Mouse (Mus musculus): ENCODE results near the gene Ncf4. TPM values are rescaled to one million over a fixed set of nuclear protein-coding genes. Genes with fewer than 3 reads are reported as not detected.

Ncf4 gene
- 4.7 and 8.2 TPM in 2 replicates for polyA plus RNA-seq (2014; fragmentation: Nextera tagmentation; extraction: Ambion mirVana)

DNA sequence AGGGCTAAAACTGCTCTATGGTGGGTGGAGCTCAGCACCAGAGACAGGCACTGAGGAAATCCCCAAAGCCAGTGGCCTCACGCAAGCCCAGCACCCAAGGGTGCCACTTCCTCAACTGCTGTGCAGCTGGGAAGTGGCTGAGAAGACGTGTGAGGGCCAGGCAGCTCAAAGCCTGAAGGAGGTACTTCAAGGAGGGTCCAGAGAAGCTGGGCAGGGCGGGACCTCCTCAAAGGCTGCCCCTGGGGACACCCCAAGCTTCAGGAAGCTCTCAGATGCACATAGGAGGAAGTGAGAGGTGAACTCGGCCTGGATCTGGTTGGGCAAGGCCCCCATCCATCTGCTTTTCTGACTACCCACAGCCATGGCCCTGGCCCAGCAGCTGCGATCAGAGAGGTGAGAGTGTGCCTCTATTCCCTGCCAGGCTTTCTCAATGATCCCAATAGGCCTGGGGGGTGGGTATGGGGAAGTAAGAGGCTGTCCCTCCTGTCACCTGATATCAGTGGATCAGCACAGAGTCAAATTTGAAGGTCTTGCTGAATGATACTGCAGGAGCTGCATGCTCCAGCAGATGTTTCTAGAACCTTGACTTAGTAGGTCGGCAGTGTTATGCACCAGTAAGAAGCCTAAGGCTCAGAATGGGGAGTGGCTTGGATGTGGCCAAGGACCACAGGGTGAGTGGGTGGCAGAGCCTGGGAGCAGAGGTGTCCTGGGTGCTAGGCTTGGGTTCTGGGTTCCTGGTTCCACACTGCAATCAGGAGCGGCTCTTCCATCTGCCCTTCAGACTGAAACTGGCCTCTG is at the start of gene Ncf4:
TSS of gene Ncf4 (plus strand) at position 107 of the 798 bp plus-strand sequence.
- Histone ChIP-seq H3K4me1 (replicated peaks; ENCODE audit: control insufficient read depth, insufficient read depth, low read length) (no peaks in the 10 kb centered on the region), H3K27ac (ENCODE audit: low read depth, low read length) (no peak within 1 kb of the TSS), H3K27me3 (ENCODE audit: control insufficient read depth, insufficient read depth, low read length) (no peaks in the 10 kb centered on the region), H3K36me3 (ENCODE audit: control insufficient read depth, insufficient read depth, low read length) (no peaks in the 10 kb centered on the region), H3K4me2 (ENCODE audit: low read depth, low read length, severe bottlenecking) (no peak within 1 kb of the TSS), H3K9ac (ENCODE audit: low read length) (no peak within 1 kb of the TSS), H3K9me3 (ENCODE audit: control insufficient read depth, low read length) (no peaks in the 10 kb centered on the region), H3K4me3 (ENCODE audit: low read depth, low read length) (no peak within 1 kb of the TSS)
- WGBS: 73% methylated on average over 7 of the region's 7 CpGs
- ATAC-seq (replicated peaks; ENCODE audit: low FRiP score): no peak
- DNase-seq (ENCODE audit: low spot score): no peak

DNA sequence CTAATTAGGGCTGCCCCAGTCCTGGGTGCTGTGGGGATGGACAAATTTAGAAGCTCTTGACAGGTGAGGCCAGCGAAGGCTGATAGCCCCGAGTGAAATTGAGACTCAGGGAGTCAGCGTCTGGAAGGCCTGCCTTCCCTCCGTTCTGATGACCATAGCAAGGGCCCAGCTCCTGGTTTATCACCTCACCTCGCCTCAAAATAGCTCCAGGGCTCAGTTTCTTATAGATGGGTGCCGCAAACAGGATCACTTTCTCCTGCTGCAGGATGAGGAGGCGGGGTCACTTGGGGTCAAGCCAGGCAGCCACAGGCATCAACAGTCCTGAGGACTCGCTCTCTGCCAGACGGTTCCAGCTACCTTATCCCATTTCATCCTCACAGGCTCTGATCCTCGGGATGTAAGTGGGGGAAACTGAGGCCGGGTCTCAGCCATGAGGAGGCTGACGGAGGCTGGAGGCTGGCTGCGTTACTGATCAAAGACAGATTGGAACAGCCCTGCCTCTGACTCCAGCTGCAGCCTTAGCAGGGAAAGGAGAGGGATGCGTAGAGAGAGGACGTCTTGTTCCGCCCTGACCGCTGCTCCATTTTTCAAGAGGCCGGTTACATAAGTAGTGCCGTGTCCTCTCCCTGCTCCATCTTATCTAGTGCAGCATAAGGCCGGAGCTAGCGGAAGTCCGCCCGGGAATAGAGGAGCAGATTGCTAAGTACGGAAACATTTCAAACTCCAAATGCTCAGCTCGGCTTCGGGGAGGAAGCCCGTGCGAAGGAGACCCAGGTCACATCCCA is 49.3 kb upstream of the Ncf4 start:
- H3K9ac ChIP-seq (ENCODE audit: low read length): no peak overlapping the region
- DNase-seq (ENCODE audit: low spot score) (no peak), ATAC-seq (replicated peaks; ENCODE audit: low FRiP score) (no peak)
- no peak overlapping the region for H3K4me2 ChIP-seq (ENCODE audit: low read depth, low read length, severe bottlenecking)
- no peaks in the 10 kb centered on the region for H3K36me3 ChIP-seq (ENCODE audit: control insufficient read depth, insufficient read depth, low read length)
- no peaks in the 10 kb centered on the region for H3K4me1 ChIP-seq (replicated peaks; ENCODE audit: control insufficient read depth, insufficient read depth, low read length)
- no peak overlapping the region for H3K4me3 ChIP-seq (ENCODE audit: low read depth, low read length)
- H3K9me3 ChIP-seq (ENCODE audit: control insufficient read depth, low read length): no peaks in the 10 kb centered on the region
- H3K27ac ChIP-seq (ENCODE audit: low read depth, low read length): no peak overlapping the region
- no peaks in the 10 kb centered on the region for H3K27me3 ChIP-seq (ENCODE audit: control insufficient read depth, insufficient read depth, low read length)
- 78% methylated on average over 28 of the region's 28 CpGs for WGBS

GRCm38 (mm10) chr15:78204053-78204847 is 40.4 kb upstream of the Ncf4 start:
- H3K9ac ChIP-seq (ENCODE audit: low read length): peak overlapping the region; percentile 23; the same call in 1 of the 2 replicates
- peak; percentile 55; the same call in 1 of the 2 replicates for ATAC-seq (replicated peaks; ENCODE audit: low FRiP score)
- H3K36me3 ChIP-seq (ENCODE audit: control insufficient read depth, insufficient read depth, low read length): no peaks in the 10 kb centered on the region
- H3K9me3 ChIP-seq (ENCODE audit: control insufficient read depth, low read length): no peaks in the 10 kb centered on the region
- H3K4me1 ChIP-seq (replicated peaks; ENCODE audit: control insufficient read depth, insufficient read depth, low read length): peaks cover 6% of the 10 kb centered on the region
- peak overlapping the region; percentile 24 for H3K4me3 ChIP-seq (ENCODE audit: low read depth, low read length)
- H3K4me2 ChIP-seq (ENCODE audit: low read depth, low read length, severe bottlenecking): peak overlapping the region; percentile 69
- DNase-seq (ENCODE audit: low spot score): peak; percentile 75
- no peak overlapping the region for H3K27ac ChIP-seq (ENCODE audit: low read depth, low read length)
- 1% methylated on average over 41 of the region's 41 CpGs for WGBS
- peaks cover 27% of the 10 kb centered on the region for H3K27me3 ChIP-seq (ENCODE audit: control insufficient read depth, insufficient read depth, low read length)

DNA sequence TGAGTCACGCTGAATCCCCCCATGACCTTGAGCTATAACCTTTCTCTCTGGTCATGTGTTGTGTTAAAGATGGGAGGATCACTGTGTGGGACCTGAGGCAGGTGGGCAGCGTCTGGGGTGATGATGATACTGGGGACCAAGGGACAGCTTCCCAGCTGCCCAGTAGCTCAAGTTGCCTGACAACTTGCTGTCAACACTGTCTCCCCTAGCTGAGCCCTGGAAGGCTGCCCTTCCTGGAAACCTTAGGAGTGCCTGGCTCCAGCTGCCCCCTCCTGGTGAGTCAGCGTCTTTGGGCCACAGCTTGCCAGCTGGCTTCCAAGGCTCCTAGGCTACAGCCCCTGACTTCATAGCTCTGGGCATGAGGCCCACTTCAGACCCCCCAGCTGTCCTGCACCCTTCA is 39.4 kb upstream of the Ncf4 start:
- no peak overlapping the region for H3K4me3 ChIP-seq (ENCODE audit: low read depth, low read length)
- DNase-seq (ENCODE audit: low spot score): peak; percentile 59
- no peak for ATAC-seq (replicated peaks; ENCODE audit: low FRiP score)
- H3K4me1 ChIP-seq (replicated peaks; ENCODE audit: control insufficient read depth, insufficient read depth, low read length): peaks cover 6% of the 10 kb centered on the region
- WGBS: 44% methylated on average over 3 of the region's 3 CpGs
- no peak overlapping the region for H3K4me2 ChIP-seq (ENCODE audit: low read depth, low read length, severe bottlenecking)
- H3K9me3 ChIP-seq (ENCODE audit: control insufficient read depth, low read length): no peaks in the 10 kb centered on the region; the same call in 1 of the 2 replicates
- no peaks in the 10 kb centered on the region for H3K36me3 ChIP-seq (ENCODE audit: control insufficient read depth, insufficient read depth, low read length)
- H3K9ac ChIP-seq (ENCODE audit: low read length): no peak overlapping the region
- peaks cover 27% of the 10 kb centered on the region for H3K27me3 ChIP-seq (ENCODE audit: control insufficient read depth, insufficient read depth, low read length)
- H3K27ac ChIP-seq (ENCODE audit: low read depth, low read length): no peak overlapping the region

GRCm38 (mm10) chr15:78206312-78206711 is 38.3 kb upstream of the Ncf4 start, which contains the start of gene Pvalb:
Pvalb (minus strand) TSS chr15:78206400.
- Histone ChIP-seq H3K4me1 (replicated peaks; ENCODE audit: control insufficient read depth, insufficient read depth, low read length) (peaks cover 6% of the 10 kb centered on the region), H3K27ac (ENCODE audit: low read depth, low read length) (no peak within 1 kb of the TSS), H3K4me2 (ENCODE audit: low read depth, low read length, severe bottlenecking) (no peak within 1 kb of the TSS), H3K9me3 (ENCODE audit: control insufficient read depth, low read length) (no peaks in the 10 kb centered on the region; the same call in 1 of the 2 replicates), H3K4me3 (ENCODE audit: low read depth, low read length) (no peak within 1 kb of the TSS), H3K27me3 (ENCODE audit: control insufficient read depth, insufficient read depth, low read length) (peaks cover 27% of the 10 kb centered on the region), H3K9ac (ENCODE audit: low read length) (no peak within 1 kb of the TSS), H3K36me3 (ENCODE audit: control insufficient read depth, insufficient read depth, low read length) (no peaks in the 10 kb centered on the region)
- ATAC-seq (replicated peaks; ENCODE audit: low FRiP score) (no peak), DNase-seq (ENCODE audit: low spot score) (no peak)
- 94% methylated on average over 7 of the region's 7 CpGs for WGBS

DNA sequence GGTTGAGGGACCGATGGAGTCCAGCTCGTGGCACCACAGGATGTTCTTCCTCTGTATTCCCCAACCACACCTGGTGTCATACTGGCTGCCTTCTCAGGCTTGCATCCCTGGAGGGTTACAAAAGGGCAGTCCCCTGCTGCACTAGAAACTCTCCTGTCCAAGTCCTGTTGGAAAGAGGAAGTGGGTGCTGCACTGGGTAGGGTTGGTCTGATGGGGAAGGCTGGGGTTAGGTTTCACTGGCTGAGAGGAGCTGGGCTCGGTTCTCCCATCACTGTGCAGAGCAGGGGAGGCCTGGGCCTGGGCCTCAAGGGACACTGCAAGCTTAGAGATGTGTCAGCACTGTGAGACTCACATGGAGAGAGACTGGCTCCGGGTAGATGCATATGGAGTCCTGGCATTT is 34.4 kb upstream of the Ncf4 start:
- Histone ChIP-seq H3K27me3 (ENCODE audit: control insufficient read depth, insufficient read depth, low read length) (peaks cover 4% of the 10 kb centered on the region), H3K4me2 (ENCODE audit: low read depth, low read length, severe bottlenecking) (no peak overlapping the region), H3K9me3 (ENCODE audit: control insufficient read depth, low read length) (no peaks in the 10 kb centered on the region; the same call in 1 of the 2 replicates), H3K4me1 (replicated peaks; ENCODE audit: control insufficient read depth, insufficient read depth, low read length) (no peaks in the 10 kb centered on the region), H3K36me3 (ENCODE audit: control insufficient read depth, insufficient read depth, low read length) (no peaks in the 10 kb centered on the region), H3K9ac (ENCODE audit: low read length) (no peak overlapping the region), H3K4me3 (ENCODE audit: low read depth, low read length) (no peak overlapping the region), H3K27ac (ENCODE audit: low read depth, low read length) (no peak overlapping the region)
- no peak for DNase-seq (ENCODE audit: low spot score)
- ATAC-seq (replicated peaks; ENCODE audit: low FRiP score): no peak
- WGBS: 81% methylated on average over 4 of the region's 4 CpGs

GRCm38 (mm10) chr15:78211367-78211766 is 33.2 kb upstream of the Ncf4 start:
- H3K27me3 ChIP-seq (ENCODE audit: control insufficient read depth, insufficient read depth, low read length): no peaks in the 10 kb centered on the region
- H3K4me3 ChIP-seq (ENCODE audit: low read depth, low read length): no peak overlapping the region
- no peak for ATAC-seq (replicated peaks; ENCODE audit: low FRiP score)
- H3K27ac ChIP-seq (ENCODE audit: low read depth, low read length): no peak overlapping the region
- no peaks in the 10 kb centered on the region for H3K36me3 ChIP-seq (ENCODE audit: control insufficient read depth, insufficient read depth, low read length)
- H3K9me3 ChIP-seq (ENCODE audit: control insufficient read depth, low read length): no peaks in the 10 kb centered on the region; the same call in 1 of the 2 replicates
- no peak for DNase-seq (ENCODE audit: low spot score)
- no peaks in the 10 kb centered on the region for H3K4me1 ChIP-seq (replicated peaks; ENCODE audit: control insufficient read depth, insufficient read depth, low read length)
- no peak overlapping the region for H3K9ac ChIP-seq (ENCODE audit: low read length)
- 83% methylated on average over 8 of the region's 8 CpGs for WGBS
- no peak overlapping the region for H3K4me2 ChIP-seq (ENCODE audit: low read depth, low read length, severe bottlenecking)

DNA sequence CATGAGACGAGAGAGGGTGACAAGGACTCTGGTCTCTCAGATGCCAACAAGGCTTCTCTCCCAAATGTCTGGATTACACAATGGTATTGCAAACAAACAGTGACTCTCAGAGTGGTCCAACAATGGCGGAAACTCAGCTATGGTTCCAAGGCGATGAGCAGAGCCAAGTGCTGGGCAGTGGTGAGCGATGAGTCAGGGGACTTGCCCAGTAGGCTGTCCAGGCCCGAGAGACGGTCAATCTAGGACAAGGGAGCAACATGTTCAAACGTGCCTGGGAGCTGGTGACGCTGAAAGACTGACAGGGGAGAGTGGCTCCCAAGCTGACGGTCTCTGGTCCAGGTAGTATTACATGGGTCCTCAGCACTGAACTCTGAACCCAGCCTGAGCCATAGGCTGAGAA is 29.3 kb upstream of the Ncf4 start:
- no peaks in the 10 kb centered on the region for H3K36me3 ChIP-seq (ENCODE audit: control insufficient read depth, insufficient read depth, low read length)
- DNase-seq (ENCODE audit: low spot score): no peak
- H3K4me2 ChIP-seq (ENCODE audit: low read depth, low read length, severe bottlenecking): no peak overlapping the region
- no peak overlapping the region for H3K9ac ChIP-seq (ENCODE audit: low read length)
- H3K9me3 ChIP-seq (ENCODE audit: control insufficient read depth, low read length): no peaks in the 10 kb centered on the region
- WGBS: 90% methylated on average over 9 of the region's 9 CpGs
- H3K4me3 ChIP-seq (ENCODE audit: low read depth, low read length): no peak overlapping the region
- H3K27ac ChIP-seq (ENCODE audit: low read depth, low read length): no peak overlapping the region
- H3K27me3 ChIP-seq (ENCODE audit: control insufficient read depth, insufficient read depth, low read length): no peaks in the 10 kb centered on the region
- ATAC-seq (replicated peaks; ENCODE audit: low FRiP score): no peak
- no peaks in the 10 kb centered on the region for H3K4me1 ChIP-seq (replicated peaks; ENCODE audit: control insufficient read depth, insufficient read depth, low read length)

Data from forebrain, embryonic 11.5 days (tissue).